Mouse (Mus musculus) cerebellum, adult 2 months (tissue): ENCODE data around the gene F13a1. TPM values are rescaled to one million over a fixed set of nuclear protein-coding genes. Genes with fewer than 3 reads are reported as not detected.

Experiments
- DNase-seq, 2 experiments: peaks; one replicate each; pipeline ENCODE4 v3.0.0; 2021
- H3K27ac ChIP-seq: fragments of 200-500 bp; 2 replicates; pipeline ENCODE4 v1.5.1; 2012; ENCODE audit warnings: low read length, control low read depth, inconsistent platforms; ENCODE audit not compliant: insufficient read depth
- H3K27me3 ChIP-seq: fragments of 200-500 bp; 2 replicates; pipeline ENCODE4 v1.6.1; 2012; ENCODE audit warnings: inconsistent platforms, mild to moderate bottlenecking, low read length, moderate library complexity; ENCODE audit not compliant: control insufficient read depth, insufficient read depth
- H3K4me1 ChIP-seq: fragments of 200-500 bp; 2 replicates; pipeline ENCODE4 v1.6.1; 2011; ENCODE audit warnings: low read length; ENCODE audit not compliant: control insufficient read depth, insufficient read depth
- H3K4me3 ChIP-seq: fragments of 200-500 bp; replicated peaks from 2 replicates; pipeline ENCODE3; 2011; ENCODE audit warnings: mild to moderate bottlenecking, low read depth, low read length, control low read depth; ENCODE audit not compliant: insufficient read depth
- CTCF ChIP-seq: fragments of 200-500 bp; IDR thresholded peaks from 2 replicates; pipeline ENCODE4 v1.5.1; 2011; ENCODE audit warnings: low read depth, mild to moderate bottlenecking, control low read depth, low read length, moderate library complexity, borderline replicate concordance; ENCODE audit not compliant: insufficient read depth
- POLR2A ChIP-seq: fragments of 200-500 bp; IDR thresholded peaks from 2 replicates; pipeline ENCODE4 v1.6.1; 2011; ENCODE audit warnings: low read length, control low read depth, borderline replicate concordance; ENCODE audit not compliant: insufficient read depth
- WGBS: fragments of 180-500 bp; shearing (Covaris S2); methylation state at CpG from one replicate; pipeline ENCODE4 v1.1.7; 2018; 5-methylcytosine and 5-hydroxymethylcytosine counted together
- polyA plus RNA-seq: library from polyadenylated mRNA; depleted of rRNA; stranded (reverse); fragments of >200 nt; gene quantifications from 2 replicates; pipeline ENCODE4 v1.2.3, GENCODE M21; 2012

Gene F13a1
- polyA plus RNA-seq, 1 experiment: 0.57 TPM

DNA sequence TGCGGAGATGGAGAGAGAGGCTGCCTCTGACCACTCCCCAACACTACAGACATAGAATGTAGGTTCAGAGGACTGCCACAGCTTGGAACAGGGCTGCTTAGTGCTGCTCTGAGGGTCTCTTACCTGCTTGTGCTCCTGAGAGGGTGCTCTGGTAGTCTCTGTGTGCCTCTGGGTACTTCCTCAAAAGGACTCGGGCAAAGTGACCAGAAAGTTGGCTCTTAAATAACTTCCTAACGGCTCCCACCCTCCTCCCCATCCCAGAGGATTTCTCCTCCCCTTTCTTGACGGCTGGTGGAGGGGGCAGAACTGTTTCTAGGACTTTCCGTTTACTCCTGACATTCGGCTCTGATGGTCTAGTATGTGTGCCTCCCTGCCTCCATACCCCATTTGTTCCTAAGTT, 1.0 kb downstream of the F13a1 start:
- no peak for DNase-seq
- H3K27me3 ChIP-seq: no peaks in the 10 kb centered on the region
- TF ChIP-seq CTCF (no peak), POLR2A (no peak)
- no peaks in the 10 kb centered on the region for H3K4me1 ChIP-seq
- H3K4me3 ChIP-seq: no peak overlapping the region
- H3K27ac ChIP-seq: no peak overlapping the region
- 54% methylated on average over 6 of the region's 6 CpGs for WGBS

DNA sequence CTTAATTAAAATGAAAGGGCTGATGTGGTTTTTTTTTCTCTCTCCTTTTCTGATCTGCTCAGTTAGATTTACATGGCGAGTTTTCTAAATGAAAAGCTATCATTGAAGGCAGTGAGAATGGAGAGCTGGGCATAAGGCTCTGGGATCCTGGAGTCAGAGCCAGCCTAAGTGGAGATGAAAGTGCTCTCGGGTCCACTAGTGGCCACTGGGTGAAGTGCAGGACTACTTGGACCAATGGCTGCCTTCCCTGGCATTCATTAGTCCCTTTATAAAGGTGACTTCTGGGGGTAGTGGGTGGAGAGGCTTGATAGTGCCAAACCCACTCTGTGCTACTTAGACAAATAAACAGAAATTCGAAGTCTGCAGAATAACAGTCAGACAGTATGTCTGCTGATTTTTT, 5.0 kb downstream of the F13a1 start:
- Histone ChIP-seq H3K4me3 (no peak overlapping the region), H3K27ac (no peak overlapping the region), H3K4me1 (no peaks in the 10 kb centered on the region), H3K27me3 (no peaks in the 10 kb centered on the region)
- TF ChIP-seq CTCF: no peak
- 88% methylated on average over 3 of the region's 3 CpGs for WGBS
- DNase-seq: peak in 1 of 2 experiments; percentile 4

DNA sequence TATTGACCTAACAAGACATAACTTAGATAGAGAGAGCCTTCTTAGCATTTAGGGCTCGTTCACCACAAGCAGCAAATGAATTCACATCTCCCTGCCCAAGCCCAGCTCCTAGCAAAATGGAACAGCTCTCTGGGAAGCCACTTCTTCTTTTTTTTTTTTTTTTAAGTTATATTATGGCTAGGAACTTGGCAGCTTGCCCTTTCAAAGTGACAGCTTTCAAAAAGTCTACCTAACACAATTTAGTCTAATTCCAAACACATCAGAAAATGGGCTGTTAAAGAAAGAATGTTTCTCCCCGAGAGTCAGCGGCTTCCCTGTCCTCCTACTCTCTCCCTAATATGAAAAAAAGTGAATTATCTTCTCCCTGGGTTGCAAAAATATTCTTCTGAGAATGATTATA, 15.3 kb downstream of the F13a1 start:
- 76% methylated on average over 3 of the region's 3 CpGs for WGBS

DNA sequence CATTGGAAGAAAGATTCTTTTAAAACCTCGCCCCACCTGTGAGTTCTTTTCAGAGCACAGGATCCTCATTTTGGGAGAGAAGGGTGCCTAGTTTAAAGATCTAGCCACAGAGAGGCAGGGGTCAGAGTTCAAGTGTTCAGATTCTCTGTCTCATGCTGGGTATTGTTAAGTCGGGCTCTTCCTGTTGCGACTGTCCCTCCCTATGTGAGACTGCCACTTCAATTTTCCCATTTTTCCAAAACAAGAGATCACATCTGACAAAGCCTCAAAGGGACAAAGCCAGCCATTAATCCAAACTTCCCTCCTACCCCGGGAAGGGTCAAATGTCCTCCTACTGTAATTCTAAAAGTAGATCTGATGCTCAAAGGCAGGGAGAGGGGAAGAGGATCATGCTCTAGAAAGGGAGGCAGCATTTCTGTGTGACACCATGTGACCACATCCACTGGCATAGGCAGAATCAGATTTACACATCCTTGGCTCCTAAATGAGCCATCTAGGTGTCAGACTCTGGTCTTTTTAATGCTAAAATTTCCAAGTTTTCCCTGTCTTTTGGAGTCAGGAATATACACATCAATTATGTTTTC, 24.0 kb downstream of the F13a1 start:
- WGBS: 30% methylated on average over 4 of the region's 4 CpGs
- Histone ChIP-seq H3K27ac (no peak overlapping the region), H3K4me1 (no peaks in the 10 kb centered on the region), H3K4me3 (no peak overlapping the region), H3K27me3 (no peaks in the 10 kb centered on the region)
- no peak for TF ChIP-seq CTCF
- TF ChIP-seq POLR2A: no peak
- no peak for DNase-seq

More for the DNA sequence above, 15.3 kb downstream of the F13a1 start:
- Histone ChIP-seq H3K4me1 (no peaks in the 10 kb centered on the region), H3K4me3 (no peak overlapping the region), H3K27me3 (no peaks in the 10 kb centered on the region), H3K27ac (no peak overlapping the region)
- TF ChIP-seq CTCF (no peak), POLR2A (no peak)
- no peak for DNase-seq

DNA sequence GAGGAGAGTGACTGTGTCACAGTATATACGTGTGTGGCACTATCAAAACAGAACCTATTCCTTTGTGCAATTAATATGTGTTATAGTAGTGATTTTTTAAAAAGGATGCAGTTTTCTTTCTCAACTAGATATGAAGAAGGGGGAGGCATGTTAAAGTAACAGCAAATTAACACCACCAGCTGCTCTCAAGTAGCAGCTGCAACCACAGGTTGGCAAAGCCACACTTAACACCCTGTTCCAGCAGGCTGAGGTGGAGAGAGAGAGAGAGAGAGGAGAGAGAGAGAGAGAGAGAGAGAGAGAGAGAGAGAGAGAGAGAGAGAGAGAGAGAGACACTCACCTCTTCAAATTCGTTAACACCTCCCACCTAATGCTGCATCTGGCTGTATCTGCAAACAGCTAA, 28.5 kb downstream of the F13a1 start:
- WGBS: 66% methylated on average over 2 of the region's 2 CpGs

DNA sequence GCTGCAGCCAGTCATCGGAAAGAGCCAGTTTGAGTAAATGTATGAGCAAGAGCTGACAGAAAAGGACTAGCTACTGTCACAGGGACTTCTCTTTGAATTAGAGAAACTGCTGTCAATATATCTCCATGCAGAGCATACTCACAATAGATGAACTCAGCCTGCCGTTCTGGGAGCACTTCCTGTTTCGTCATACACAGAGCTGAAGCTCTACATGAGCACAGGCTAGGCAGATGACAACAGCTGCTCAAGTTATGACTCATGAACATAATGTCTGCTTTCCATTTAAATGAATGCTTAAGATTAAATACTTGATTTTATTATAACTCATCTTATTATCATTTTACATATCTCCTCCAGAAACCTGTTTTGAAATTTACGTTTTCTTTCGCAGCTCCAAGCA, 39.3 kb downstream of the F13a1 start:
- no peak for TF ChIP-seq POLR2A
- H3K27me3 ChIP-seq: no peaks in the 10 kb centered on the region
- no peaks in the 10 kb centered on the region for H3K4me1 ChIP-seq
- DNase-seq: no peak
- H3K4me3 ChIP-seq: no peak overlapping the region
- WGBS: 93% methylated on average over 5 of the region's 5 CpGs
- H3K27ac ChIP-seq: no peak overlapping the region

More for the DNA sequence above, 28.5 kb downstream of the F13a1 start:
- no peak for TF ChIP-seq POLR2A
- no peak for TF ChIP-seq CTCF
- Histone ChIP-seq H3K27me3 (no peaks in the 10 kb centered on the region), H3K27ac (no peak overlapping the region), H3K4me1 (no peaks in the 10 kb centered on the region), H3K4me3 (no peak overlapping the region)
- DNase-seq: no peak

DNA sequence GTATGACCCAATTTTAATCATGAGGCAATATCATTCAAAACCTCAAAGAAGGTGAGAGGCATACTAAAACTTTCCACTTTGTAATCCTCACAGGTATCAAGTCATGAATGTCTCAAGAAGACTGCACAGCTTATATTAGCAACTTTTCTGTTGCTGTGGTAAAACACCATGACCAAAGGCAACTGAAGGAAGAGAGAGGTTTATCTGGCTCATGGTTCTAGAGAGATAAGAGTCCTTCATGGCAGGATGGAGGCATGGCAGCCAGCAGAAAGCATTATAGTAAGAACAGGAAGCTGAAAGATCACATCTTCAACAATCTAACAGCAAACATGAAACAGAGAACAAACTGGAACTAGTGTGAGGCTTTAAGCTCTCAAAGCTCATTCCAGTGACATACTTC, 43.8 kb downstream of the F13a1 start:
- TF ChIP-seq CTCF (no peak), POLR2A (no peak)
- H3K27me3 ChIP-seq: no peaks in the 10 kb centered on the region
- H3K4me3 ChIP-seq: no peak overlapping the region
- H3K27ac ChIP-seq: no peak overlapping the region
- DNase-seq: no peak
- H3K4me1 ChIP-seq: no peaks in the 10 kb centered on the region

DNA sequence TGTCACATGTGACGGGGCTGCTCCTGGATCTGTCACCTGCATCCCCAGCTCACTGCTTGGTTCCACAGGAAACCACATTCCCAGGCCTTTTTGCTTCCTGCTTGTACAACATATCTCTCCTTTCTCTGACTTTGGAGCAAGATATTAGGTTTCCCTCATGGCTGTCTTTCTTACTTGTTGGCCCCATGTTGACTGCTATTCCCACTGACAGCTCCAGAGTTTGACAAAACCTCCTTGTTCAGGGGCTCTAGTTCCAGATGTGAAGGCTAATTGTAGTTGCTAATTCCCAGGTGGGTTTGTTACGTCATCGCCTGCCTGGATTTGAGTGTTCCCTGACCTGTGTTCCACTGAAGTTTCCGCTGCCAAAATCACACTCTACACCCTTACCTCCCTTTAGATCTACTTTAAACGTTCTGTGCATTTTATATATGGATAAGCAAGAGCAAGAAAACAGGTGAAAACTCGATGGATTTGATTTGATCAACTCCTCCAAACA, 50.8 kb downstream of the F13a1 start:
- no peak for TF ChIP-seq POLR2A
- TF ChIP-seq CTCF: no peak
- WGBS: 86% methylated on average over 6 of the region's 6 CpGs
- H3K4me3 ChIP-seq: no peak overlapping the region
- no peaks in the 10 kb centered on the region for H3K27me3 ChIP-seq
- no peak overlapping the region for H3K27ac ChIP-seq
- DNase-seq: no peak
- no peaks in the 10 kb centered on the region for H3K4me1 ChIP-seq
